Mouse (Mus musculus) ES-E14 (cell line): ENCODE measurements around the gene Pla1a.

ENCODE experiments used
- CHD2 ChIP-seq: IDR thresholded peaks from 2 replicates; pipeline ENCODE4 v1.6.1; 2014; ENCODE audit warnings: mild to moderate bottlenecking, low read depth, low read length, inconsistent platforms
- MAFK ChIP-seq: IDR thresholded peaks from 2 replicates; pipeline ENCODE4 v1.6.1; 2014; ENCODE audit warnings: mild to moderate bottlenecking, low read depth, low read length, inconsistent platforms; ENCODE audit not compliant: insufficient read depth
- ZC3H11A ChIP-seq: IDR thresholded peaks from 2 replicates; pipeline ENCODE4 v1.6.1; 2012; ENCODE audit warnings: low read depth, mild to moderate bottlenecking, inconsistent platforms, low read length, borderline replicate concordance

GRCm38 (mm10) chr16:38350361-38350855, 82.5 kb downstream of the Pla1a start:
- no peak for TF ChIP-seq CHD2
- TF ChIP-seq MAFK = no peak
- no peak for TF ChIP-seq ZC3H11A
